Mouse (Mus musculus) neural tube, embryonic 14.5 days (tissue): Measurements from ENCODE around the gene Rnf39. TPM values are rescaled to one million over a fixed set of nuclear protein-coding genes. Genes with fewer than 3 reads are reported as not detected.

Source experiments
- ATAC-seq: fragments of 200-750 bp; cut with Nextera tagmentation; 2 replicates; pipeline ENCODE4 v1.8.0; 2017; ENCODE audit warnings: low read depth, mild to moderate bottlenecking, moderate TSS enrichment, moderate library complexity
- H3K27ac ChIP-seq: fragments of 300-500 bp; sonication (generic); 2 replicates; pipeline ENCODE4 v1.5.1; 2014; ENCODE audit warnings: low read depth, mild to moderate bottlenecking, control low read depth, low read length, moderate library complexity, mixed read lengths
- H3K27me3 ChIP-seq: fragments of 300-500 bp; sonication (generic); 2 replicates; pipeline ENCODE4 v1.6.1; 2014; ENCODE audit warnings: low read length; ENCODE audit not compliant: control insufficient read depth, insufficient read depth
- H3K36me3 ChIP-seq: fragments of 300-500 bp; sonication (generic); 2 replicates; pipeline ENCODE4 v1.6.1; 2014; ENCODE audit warnings: low read length, mixed read lengths; ENCODE audit not compliant: control insufficient read depth, insufficient read depth
- H3K4me1 ChIP-seq: fragments of 300-500 bp; sonication (generic); 2 replicates; pipeline ENCODE4 v1.6.1; 2014; ENCODE audit warnings: low read length; ENCODE audit not compliant: control insufficient read depth, insufficient read depth
- H3K4me2 ChIP-seq: fragments of 300-500 bp; sonication (generic); 2 replicates; pipeline ENCODE4 v1.6.1; 2014; ENCODE audit warnings: mild to moderate bottlenecking, low read depth, low read length, control low read depth
- H3K4me3 ChIP-seq: fragments of 300-500 bp; sonication (generic); 2 replicates; pipeline ENCODE4 v1.5.1; 2014; ENCODE audit warnings: low read depth, low read length, control low read depth, mixed read lengths
- H3K9ac ChIP-seq: fragments of 300-500 bp; sonication (generic); replicated peaks from 2 replicates; pipeline ENCODE4 v1.6.1; 2014; ENCODE audit warnings: low read depth, mild to moderate bottlenecking, control low read depth, low read length, mixed read lengths
- H3K9me3 ChIP-seq: fragments of 300-500 bp; sonication (generic); 2 replicates; pipeline ENCODE4 v1.6.1; 2016; ENCODE audit warnings: low read length; ENCODE audit not compliant: control insufficient read depth
- WGBS: fragments of 180-500 bp; shearing (Covaris S2); extraction: QIAGEN DNeasy Blood & Tissue Kit; methylation state at CpG from one replicate; pipeline ENCODE4 v1.1.7; 2014; 5-methylcytosine and 5-hydroxymethylcytosine counted together
- polyA plus RNA-seq: library from polyadenylated mRNA; unstranded; fragments of >200 nt; fragmentation: Nextera tagmentation; extraction: Ambion mirVana; gene quantifications from 2 replicates; pipeline ENCODE4 v1.2.1, GENCODE M21; 2014

Rnf39 gene
- 1.0 and 2.0 TPM in 2 replicates for polyA plus RNA-seq

DNA sequence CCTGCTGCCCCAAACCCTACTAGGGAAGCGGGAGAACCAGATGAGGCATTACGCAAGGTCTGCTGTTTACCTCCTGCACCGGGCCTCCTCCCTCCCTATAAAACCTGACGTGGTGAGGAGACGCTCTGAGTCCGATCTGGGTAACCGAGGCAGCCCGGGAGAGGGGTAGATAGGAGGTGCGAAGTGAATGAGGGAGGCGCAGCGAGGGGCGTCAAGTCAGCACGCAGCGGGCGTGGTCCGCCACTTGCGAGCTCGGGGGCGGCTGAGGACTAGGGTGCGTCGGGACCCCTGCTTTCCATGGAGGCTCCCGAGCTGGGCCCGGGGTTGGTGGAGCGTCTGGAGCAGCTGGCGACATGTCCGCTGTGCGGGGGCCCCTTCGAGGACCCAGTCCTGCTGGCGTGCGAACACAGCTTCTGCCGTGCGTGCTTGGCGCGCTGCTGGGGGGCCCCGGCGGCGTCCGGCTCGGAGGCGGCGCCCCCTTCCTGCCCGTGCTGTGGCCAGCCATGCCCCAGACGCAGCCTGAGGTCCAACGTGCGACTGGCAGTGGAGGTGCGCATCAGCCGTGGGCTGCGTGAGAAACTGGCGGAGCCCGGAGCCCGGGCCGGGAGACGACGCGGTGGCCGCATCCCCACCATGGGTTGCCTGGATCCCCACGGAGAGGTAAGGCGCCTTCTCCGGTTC is at the start of gene Rnf39:
TSS of gene Rnf39 (plus strand) at position 128 of the 681 bp plus-strand sequence.
- H3K36me3 ChIP-seq = no peaks in the 10 kb centered on the region
- peak within 1 kb of the TSS; percentile 35 for H3K4me3 ChIP-seq
- no peak within 1 kb of the TSS for H3K27ac ChIP-seq
- ATAC-seq = 0 out of 2 replicates have a peak, but pooled peaks have one; percentile 5
- H3K27me3 ChIP-seq = peaks cover 22% of the 10 kb centered on the region
- peak within 1 kb of the TSS; percentile 59 for H3K4me2 ChIP-seq
- peak within 1 kb of the TSS; percentile 44; the same call in 1 of the 2 replicates for H3K9ac ChIP-seq
- 3% methylated on average over 57 of the region's 59 CpGs for WGBS
- no peaks in the 10 kb centered on the region for H3K9me3 ChIP-seq
- H3K4me1 ChIP-seq = peaks cover 8% of the 10 kb centered on the region; the same call in 1 of the 2 replicates

DNA sequence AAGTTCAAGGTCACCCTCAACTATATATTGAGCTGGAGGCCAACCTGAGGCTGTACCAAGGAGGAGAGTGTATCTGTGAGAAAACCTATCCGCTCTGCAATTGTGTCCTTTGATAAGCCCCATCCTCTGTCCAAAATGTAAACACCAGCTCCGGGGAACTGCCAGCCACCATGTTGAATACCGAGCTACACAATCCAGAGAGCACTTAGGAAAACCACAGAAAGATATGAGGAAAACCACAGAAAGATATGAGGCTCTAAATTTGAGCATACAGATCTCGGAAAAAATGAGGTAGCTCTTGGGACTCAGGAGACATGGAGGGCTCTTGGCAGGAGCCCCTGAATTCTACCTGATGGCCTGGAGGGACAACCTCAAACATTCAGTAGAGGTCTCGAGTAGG is 49.3 kb upstream of the Rnf39 start:
- H3K4me1 ChIP-seq = no peaks in the 10 kb centered on the region
- no peak overlapping the region for H3K4me3 ChIP-seq
- 83% methylated on average over 5 of the region's 5 CpGs for WGBS
- H3K4me2 ChIP-seq = no peak overlapping the region
- no peak overlapping the region for H3K9ac ChIP-seq
- no peak overlapping the region for H3K27ac ChIP-seq
- H3K36me3 ChIP-seq = no peaks in the 10 kb centered on the region
- ATAC-seq = no peak
- H3K9me3 ChIP-seq = no peaks in the 10 kb centered on the region
- H3K27me3 ChIP-seq = no peaks in the 10 kb centered on the region

DNA sequence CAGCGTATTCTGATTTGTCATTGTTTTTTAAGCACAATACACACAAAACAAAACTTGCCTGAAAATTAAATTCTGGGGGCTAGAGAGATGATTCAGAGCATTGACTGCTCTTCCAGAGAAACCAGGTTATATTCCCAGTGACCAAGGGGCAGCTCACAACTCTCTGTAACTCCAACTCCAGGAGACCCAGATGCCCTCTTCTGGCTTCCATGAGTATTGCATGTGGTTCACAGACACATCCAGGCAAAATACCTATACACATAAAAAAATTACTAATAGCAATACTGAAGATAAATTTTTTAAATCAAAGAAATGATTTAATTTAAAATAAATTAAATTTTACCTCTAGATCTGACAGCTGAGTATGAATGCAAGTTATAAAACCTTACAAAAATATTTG is 46.1 kb upstream of the Rnf39 start:
- 88% methylated on average over 1 of the region's 1 CpGs for WGBS
- Histone ChIP-seq H3K27ac (no peak overlapping the region), H3K4me2 (no peak overlapping the region), H3K9me3 (no peaks in the 10 kb centered on the region), H3K9ac (no peak overlapping the region), H3K36me3 (no peaks in the 10 kb centered on the region), H3K27me3 (no peaks in the 10 kb centered on the region), H3K4me1 (no peaks in the 10 kb centered on the region), H3K4me3 (no peak overlapping the region)
- ATAC-seq = no peak

DNA sequence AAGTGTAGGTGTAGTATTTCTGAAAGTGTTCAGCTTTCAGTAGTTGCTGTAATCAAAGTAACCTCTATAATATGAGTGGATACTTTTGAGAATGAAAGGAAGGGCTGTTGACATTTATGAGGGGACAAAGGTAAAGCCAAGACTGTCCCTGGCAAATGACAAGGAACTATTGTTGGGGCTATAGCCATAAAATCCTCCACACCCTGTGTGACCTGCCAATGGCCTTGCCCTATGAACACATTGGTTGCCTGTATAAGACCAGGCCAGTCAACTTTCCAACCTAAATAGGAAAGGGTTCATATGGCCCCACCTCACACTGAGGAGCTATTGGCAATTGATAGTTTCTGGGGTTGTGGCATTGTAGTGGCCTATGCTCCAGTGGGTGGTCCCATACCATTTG is 45.7 kb upstream of the Rnf39 start:
- Histone ChIP-seq H3K9ac (no peak overlapping the region), H3K4me2 (no peak overlapping the region), H3K36me3 (no peaks in the 10 kb centered on the region), H3K4me3 (no peak overlapping the region), H3K27me3 (no peaks in the 10 kb centered on the region), H3K4me1 (no peaks in the 10 kb centered on the region), H3K9me3 (no peaks in the 10 kb centered on the region), H3K27ac (no peak overlapping the region)
- no peak for ATAC-seq

DNA sequence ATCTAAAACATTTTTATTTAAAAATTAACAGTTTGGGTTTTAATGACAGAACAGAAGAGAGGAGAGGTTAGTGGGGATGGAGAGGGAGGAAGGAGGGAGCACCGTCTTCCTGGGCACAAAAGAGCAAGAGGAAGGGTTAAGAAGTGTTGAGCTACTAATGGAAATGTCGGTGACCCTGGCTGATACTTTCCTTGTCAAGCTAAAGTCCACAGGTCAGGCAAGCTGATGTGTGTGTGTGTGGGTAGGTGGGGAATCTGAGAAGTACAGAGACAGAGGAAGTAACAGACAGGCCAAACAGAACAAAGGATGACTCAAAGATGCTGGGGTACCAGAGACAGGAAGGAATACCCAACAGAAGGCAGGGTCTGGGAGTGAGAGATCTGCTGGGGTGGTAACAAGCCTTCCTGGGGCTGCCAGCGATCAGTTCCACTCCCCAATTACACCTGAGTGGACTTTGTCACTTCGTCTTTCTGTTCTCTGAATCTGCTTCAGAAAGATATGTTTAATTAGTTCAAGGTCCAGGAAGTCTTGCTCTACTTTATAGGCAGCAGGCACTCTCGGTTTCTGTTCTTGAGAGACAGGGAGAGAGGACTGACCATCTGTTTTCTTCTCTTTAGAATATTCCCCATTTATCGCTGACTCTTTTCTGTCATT is 45.0 kb upstream of the Rnf39 start, which contains the start of gene Trim31:
TSS of gene Trim31 (plus strand) at position 567 of the 654 bp plus-strand sequence.
- ATAC-seq = no peak
- no peaks in the 10 kb centered on the region for H3K27me3 ChIP-seq
- no peak within 1 kb of the TSS for H3K9ac ChIP-seq
- WGBS = 75% methylated on average over 6 of the region's 6 CpGs
- no peaks in the 10 kb centered on the region for H3K9me3 ChIP-seq
- H3K4me1 ChIP-seq = no peaks in the 10 kb centered on the region
- H3K4me2 ChIP-seq = no peak within 1 kb of the TSS
- H3K27ac ChIP-seq = no peak within 1 kb of the TSS
- no peak within 1 kb of the TSS for H3K4me3 ChIP-seq
- H3K36me3 ChIP-seq = no peaks in the 10 kb centered on the region

DNA sequence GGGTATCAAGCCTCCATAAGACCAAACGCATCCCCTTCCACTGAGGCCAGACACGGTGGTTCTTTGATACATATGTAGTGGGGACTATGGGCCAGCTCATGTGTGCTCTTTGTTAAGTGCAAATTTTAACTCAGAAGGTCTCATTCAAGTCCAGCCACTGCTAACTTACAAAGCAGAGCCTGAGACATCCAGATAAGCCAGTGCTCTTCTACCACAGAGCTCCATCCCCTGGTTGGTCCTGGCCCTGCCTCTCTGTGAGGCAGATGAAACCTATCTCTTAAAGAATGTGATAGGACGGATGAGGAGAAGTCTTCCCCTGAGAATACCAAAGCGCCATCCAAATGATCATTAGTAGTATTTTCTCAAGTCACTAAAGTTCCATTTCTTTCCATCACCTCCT is 43.3 kb upstream of the Rnf39 start:
- Histone ChIP-seq H3K9ac (no peak overlapping the region), H3K27me3 (no peaks in the 10 kb centered on the region), H3K36me3 (no peaks in the 10 kb centered on the region), H3K4me1 (no peaks in the 10 kb centered on the region), H3K9me3 (no peaks in the 10 kb centered on the region), H3K27ac (no peak overlapping the region), H3K4me3 (no peak overlapping the region), H3K4me2 (no peak overlapping the region)
- WGBS = 90% methylated on average over 4 of the region's 4 CpGs
- ATAC-seq = no peak

DNA sequence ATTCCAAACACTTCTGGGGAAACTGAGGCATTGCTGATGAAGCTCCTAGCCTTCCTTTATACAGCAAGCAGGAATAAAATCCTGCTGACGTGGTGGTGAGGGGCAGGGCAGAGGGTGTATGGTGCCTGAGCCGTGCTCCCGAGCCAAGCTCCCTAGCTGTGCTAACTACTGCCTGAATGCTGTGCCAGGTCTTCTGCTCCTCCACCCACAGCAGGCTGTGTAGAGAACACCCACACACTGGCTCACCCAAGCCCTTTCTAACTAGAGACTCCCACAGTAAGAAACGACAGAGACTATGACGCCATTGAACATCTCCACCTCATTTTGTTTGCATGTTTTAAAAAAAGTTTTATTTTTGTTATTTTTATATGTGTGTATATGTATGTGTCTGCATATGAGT is 42.7 kb upstream of the Rnf39 start:
- H3K27ac ChIP-seq = no peak overlapping the region
- H3K27me3 ChIP-seq = no peaks in the 10 kb centered on the region
- no peaks in the 10 kb centered on the region for H3K36me3 ChIP-seq
- H3K9me3 ChIP-seq = no peaks in the 10 kb centered on the region
- no peak overlapping the region for H3K9ac ChIP-seq
- 87% methylated on average over 5 of the region's 5 CpGs for WGBS
- no peaks in the 10 kb centered on the region for H3K4me1 ChIP-seq
- no peak overlapping the region for H3K4me3 ChIP-seq
- no peak overlapping the region for H3K4me2 ChIP-seq
- ATAC-seq = no peak

DNA sequence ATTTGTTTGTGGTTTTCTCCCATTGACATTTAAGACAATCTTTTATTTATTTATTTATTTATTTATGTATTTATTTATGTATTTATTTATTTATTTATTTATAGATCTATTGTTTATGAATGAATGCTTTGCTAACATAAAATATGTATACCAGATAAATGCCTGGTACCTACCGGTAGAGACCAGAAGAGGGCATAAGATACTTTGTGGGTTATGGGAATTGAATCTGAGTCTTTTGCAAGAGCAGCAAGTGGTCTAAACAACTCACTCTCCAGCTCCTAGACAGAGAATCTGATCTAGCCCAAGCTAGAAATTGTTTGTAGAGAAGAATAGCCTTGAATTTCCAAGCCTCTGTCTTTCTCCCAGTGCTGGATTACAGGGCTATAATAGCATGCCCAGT is 42.0 kb upstream of the Rnf39 start:
- Histone ChIP-seq H3K9ac (no peak overlapping the region), H3K27ac (no peak overlapping the region), H3K4me1 (no peaks in the 10 kb centered on the region), H3K27me3 (no peaks in the 10 kb centered on the region), H3K9me3 (no peaks in the 10 kb centered on the region), H3K4me2 (no peak overlapping the region), H3K4me3 (no peak overlapping the region), H3K36me3 (no peaks in the 10 kb centered on the region)
- 33% methylated on average over 1 of the region's 1 CpGs for WGBS
- ATAC-seq = no peak

DNA sequence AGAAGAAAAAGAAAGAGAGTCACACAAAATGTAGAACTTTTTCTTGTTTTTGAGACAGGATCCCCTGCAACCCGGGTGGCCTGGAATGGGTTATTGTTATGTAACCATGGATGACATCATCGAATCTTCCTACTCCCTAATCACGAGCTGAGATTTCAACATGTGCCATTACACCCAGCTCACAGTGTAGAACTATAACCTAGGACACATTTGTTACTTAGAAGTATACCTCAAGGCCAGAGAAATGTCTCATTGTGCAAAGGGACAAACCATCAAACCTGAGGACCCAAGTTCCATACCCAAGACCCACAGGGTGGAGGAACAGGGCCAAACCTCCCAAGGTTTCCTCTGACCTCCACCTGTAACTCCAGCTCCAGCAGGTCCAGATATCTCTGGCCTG is 39.1 kb upstream of the Rnf39 start:
- no peaks in the 10 kb centered on the region for H3K9me3 ChIP-seq
- 82% methylated on average over 3 of the region's 3 CpGs for WGBS

More for the DNA sequence above, 39.1 kb upstream of the Rnf39 start:
- H3K4me3 ChIP-seq = no peak overlapping the region
- no peak overlapping the region for H3K9ac ChIP-seq
- H3K27ac ChIP-seq = no peak overlapping the region
- H3K27me3 ChIP-seq = no peaks in the 10 kb centered on the region
- H3K4me2 ChIP-seq = no peak overlapping the region
- no peaks in the 10 kb centered on the region for H3K4me1 ChIP-seq
- H3K36me3 ChIP-seq = no peaks in the 10 kb centered on the region
- no peak for ATAC-seq
